Mouse (Mus musculus) embryo, embryonic 9.5 days (tissue): ENCODE results near the gene Slc2a8.

ENCODE experiments used
- DNase-seq: peaks from one replicate; pipeline ENCODE4 v3.0.0-alpha.2; 2017; ENCODE audit errors: extremely low spot score

Slc2a8 gene

GRCm38 (mm10) chr2:32971235-32971634 is 10.6 kb downstream of the Slc2a8 start:
- no peak for DNase-seq

- DNase-seq = no peak
Observed at GRCm38 (mm10) chr2:32969326-32969725, 12.6 kb downstream of the Slc2a8 start.

- no peak for DNase-seq
Observed at GRCm38 (mm10) chr2:32968024-32968614, 13.8 kb downstream of the Slc2a8 start.

- peak; percentile 84 for DNase-seq
Observed at GRCm38 (mm10) chr2:32966689-32967631, 14.9 kb downstream of the Slc2a8 start.

- DNase-seq = no peak
Observed at GRCm38 (mm10) chr2:32966184-32966688, 15.6 kb downstream of the Slc2a8 start.

- DNase-seq = peak; percentile 55
Observed at GRCm38 (mm10) chr2:32965511-32966183, 16.2 kb downstream of the Slc2a8 start.

GRCm38 (mm10) chr2:32964659-32965457 is 17.0 kb downstream of the Slc2a8 start:
- DNase-seq = peak; percentile 37

GRCm38 (mm10) chr2:32963981-32964380 is 17.9 kb downstream of the Slc2a8 start:
- DNase-seq = no peak

GRCm38 (mm10) chr2:32963544-32963943 is 18.3 kb downstream of the Slc2a8 start:
- DNase-seq = no peak

- DNase-seq = no peak
Observed at GRCm38 (mm10) chr2:32962875-32963220, 19.0 kb downstream of the Slc2a8 start.

GRCm38 (mm10) chr2:32962062-32962874 is 19.6 kb downstream of the Slc2a8 start:
- peak; percentile 46 for DNase-seq

- peak; percentile 95 for DNase-seq
Observed at GRCm38 (mm10) chr2:32961192-32961995, 20.5 kb downstream of the Slc2a8 start, which contains the start of the genes Rpl12 and Lrsam1. Rpl12 (plus strand) TSS chr2:32961559. Lrsam1 (minus strand) TSS chr2:32961614.

GRCm38 (mm10) chr2:32960273-32960672 is 21.6 kb downstream of the Slc2a8 start:
- no peak for DNase-seq

GRCm38 (mm10) chr2:32957344-32957743 is 24.5 kb downstream of the Slc2a8 start:
- DNase-seq = no peak

- DNase-seq = no peak
Observed at GRCm38 (mm10) chr2:32954581-32954980, 27.3 kb downstream of the Slc2a8 start.

GRCm38 (mm10) chr2:32947454-32947853 is 34.4 kb downstream of the Slc2a8 start:
- no peak for DNase-seq

- no peak for DNase-seq
Observed at GRCm38 (mm10) chr2:32940483-32940882, 41.4 kb downstream of the Slc2a8 start.

- no peak for DNase-seq
Observed at GRCm38 (mm10) chr2:32939418-32939817, 42.5 kb downstream of the Slc2a8 start.

- DNase-seq = no peak
Observed at GRCm38 (mm10) chr2:32938741-32939140, 43.1 kb downstream of the Slc2a8 start.

GRCm38 (mm10) chr2:32931730-32932129 is 50.2 kb downstream of the Slc2a8 start:
- DNase-seq = no peak
